In the genomic region with DNA sequence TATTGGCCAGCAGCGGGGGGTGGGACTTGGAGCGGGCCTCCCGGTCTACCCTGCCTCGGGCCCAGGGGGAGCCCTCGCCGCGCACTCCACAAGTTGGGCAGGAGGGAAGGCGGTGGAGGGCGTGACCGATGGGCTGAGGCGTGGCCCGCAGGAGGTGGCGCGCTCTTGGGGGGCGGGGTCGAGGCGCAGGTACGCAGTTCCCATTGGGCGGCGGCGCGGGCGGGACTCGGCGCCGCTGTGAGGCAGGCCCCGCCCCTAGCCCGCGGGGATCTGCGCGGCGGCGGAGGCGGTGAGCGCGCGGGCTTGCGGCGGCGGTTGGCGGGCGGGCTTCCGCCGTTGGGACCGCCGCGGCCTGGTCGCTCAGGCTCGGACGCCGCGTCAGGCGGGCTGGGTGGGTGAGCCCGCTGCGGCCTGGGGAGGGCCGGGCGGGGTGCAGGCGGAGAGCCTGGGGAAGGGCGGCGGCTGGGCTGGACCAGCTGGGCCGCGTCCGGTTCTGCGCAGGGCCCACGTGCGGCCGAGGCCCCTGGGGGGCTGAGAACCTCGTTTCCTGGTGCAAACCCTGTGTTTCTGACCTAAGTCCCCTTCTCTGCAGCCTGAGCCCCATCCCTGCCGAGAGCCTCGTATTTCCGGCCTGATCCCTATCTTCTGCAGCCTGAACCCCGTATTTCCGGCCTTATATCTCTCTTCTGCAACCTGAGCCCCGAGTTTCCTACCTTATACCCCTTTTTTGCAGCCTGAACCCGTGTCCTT, we compare ENCODE assay signal across 8 mouse cellular contexts. TPM values are rescaled to one million over a fixed set of nuclear protein-coding genes. Genes with fewer than 3 reads are reported as not detected.
DNase-seq lines count a peak whose midpoint lies in the region; ATAC-seq and TF ChIP-seq lines count a peak whose summit lies in the region.

A gene (plus strand): TSS at position 19 of the 750 bp plus-strand sequence.

- no peaks in the 10 kb centered on the region for H3K79me2 ChIP-seq in liver, adult 2 months (ENCODE audit: control insufficient read depth, insufficient read depth, low read length)
- peaks cover 21% of the 10 kb centered on the region for H3K79me2 ChIP-seq in myocyte (ENCODE audit: control insufficient read depth, insufficient read depth)

- H3K4me3 ChIP-seq in erythroblast, embryonic 14.5 days (replicated peaks): peak within 1 kb of the TSS; percentile 84
- peak within 1 kb of the TSS; percentile 93 for H3K4me3 ChIP-seq in heart, embryonic 11.5 days (ENCODE audit: low read depth, low read length)
- peak within 1 kb of the TSS; percentile 73 for H3K4me3 ChIP-seq in kidney, embryonic 16.5 days (ENCODE audit: low read length)
- peak within 1 kb of the TSS; percentile 80 for H3K4me3 ChIP-seq in liver, adult 2 months (ENCODE audit: insufficient read depth, low read depth, low read length)
- peak within 1 kb of the TSS; percentile 33 for H3K4me3 ChIP-seq in myocyte
- H3K4me3 ChIP-seq in stomach, embryonic 15.5 days (replicated peaks): peak within 1 kb of the TSS; percentile 92

- H3K4me2 ChIP-seq in heart, embryonic 11.5 days: peak within 1 kb of the TSS; percentile 80
- peak within 1 kb of the TSS; percentile 84 for H3K4me2 ChIP-seq in kidney, embryonic 16.5 days (replicated peaks; ENCODE audit: low read depth, low read length)
- peak within 1 kb of the TSS; percentile 98 for H3K4me2 ChIP-seq in myocyte (ENCODE audit: low read depth)
- peak within 1 kb of the TSS; percentile 80 for H3K4me2 ChIP-seq in stomach, embryonic 15.5 days

- under 1% methylated on average over 56 of the region's 75 CpGs for WGBS in heart, embryonic 11.5 days (ENCODE audit: insufficient replicate concordance)
- under 1% methylated on average over 59 of the region's 75 CpGs for WGBS in kidney, embryonic 16.5 days
- WGBS in liver, adult 2 months: under 1% methylated on average over 66 of the region's 75 CpGs
- under 1% methylated on average over 65 of the region's 75 CpGs for WGBS in stomach, embryonic 15.5 days

- no peaks in the 10 kb centered on the region for H3K9me3 ChIP-seq in erythroblast, embryonic 14.5 days (ENCODE audit: control insufficient read depth, low read length)
- H3K9me3 ChIP-seq in heart, embryonic 11.5 days (replicated peaks; ENCODE audit: control insufficient read depth, low read length): no peaks in the 10 kb centered on the region
- H3K9me3 ChIP-seq in kidney, embryonic 16.5 days (ENCODE audit: low read length): no peaks in the 10 kb centered on the region
- no peaks in the 10 kb centered on the region for H3K9me3 ChIP-seq in stomach, embryonic 15.5 days

- ATAC-seq in heart, embryonic 11.5 days (replicated peaks; ENCODE audit: insufficient number of reproducible peaks, low FRiP score, low TSS enrichment): peak; percentile 100
- ATAC-seq in kidney, embryonic 16.5 days (ENCODE audit: low FRiP score, low TSS enrichment): peak; percentile 99
- peak; percentile 99 for ATAC-seq in stomach, embryonic 15.5 days (ENCODE audit: insufficient read depth, low FRiP score, low read depth)

- peak; percentile 98 for DNase-seq in CD4-positive helper T cell, adult 2 months (ENCODE audit: low read depth, low spot score)
- DNase-seq in brain, embryonic 14.5 days (ENCODE audit: low read depth): peak; percentile 100
- DNase-seq in liver, adult 2 months (ENCODE audit: extremely low read depth, low read depth, low spot score): peak; percentile 92

- peak; percentile 97 for TF ChIP-seq POLR2A in brain, embryonic 14.5 days (IDR thresholded peaks at IDR 0.05; ENCODE audit: borderline replicate concordance, extremely low read depth, insufficient read depth, insufficient read length, poor library complexity, severe bottlenecking)
- TF ChIP-seq POLR2A in liver, adult 2 months (IDR thresholded peaks at IDR 0.05; ENCODE audit: extremely low read depth, insufficient read depth, low read length): 0 out of 2 replicates have a peak, but pooled peaks have one; percentile 26
- TF ChIP-seq POLR2A in myocyte (IDR thresholded peaks at IDR 0.05; ENCODE audit: insufficient read length, low read depth): peak; percentile 75

- TF ChIP-seq CTCF in brain, embryonic 14.5 days (IDR thresholded peaks at IDR 0.05; ENCODE audit: borderline replicate concordance, extremely low read depth, insufficient read depth, insufficient read length): peak; percentile 63; the same call in 1 of the 2 replicates
- TF ChIP-seq CTCF in liver, adult 2 months (IDR thresholded peaks at IDR 0.05; ENCODE audit: low read depth, low read length): peak; percentile 57

- peak within 1 kb of the TSS; percentile 97 for H3K27ac ChIP-seq in heart, embryonic 11.5 days (ENCODE audit: low read depth, low read length)
- peak within 1 kb of the TSS; percentile 88 for H3K27ac ChIP-seq in kidney, embryonic 16.5 days (ENCODE audit: low read length)
- peak within 1 kb of the TSS; percentile 32; the same call in 1 of the 2 replicates for H3K27ac ChIP-seq in liver, adult 2 months (replicated peaks; ENCODE audit: insufficient read depth, low read depth, low read length)
- peak within 1 kb of the TSS; percentile 94 for H3K27ac ChIP-seq in stomach, embryonic 15.5 days

- peak within 1 kb of the TSS; percentile 93 for H3K9ac ChIP-seq in heart, embryonic 11.5 days (ENCODE audit: low read depth, low read length)
- H3K9ac ChIP-seq in kidney, embryonic 16.5 days (replicated peaks; ENCODE audit: low read length): peak within 1 kb of the TSS; percentile 93
- peak within 1 kb of the TSS; percentile 83 for H3K9ac ChIP-seq in liver, adult 2 months (ENCODE audit: low read depth, low read length)
- peak within 1 kb of the TSS; percentile 80 for H3K9ac ChIP-seq in stomach, embryonic 15.5 days

- H3K4me1 ChIP-seq in erythroblast, embryonic 14.5 days (ENCODE audit: control insufficient read depth): peaks cover 37% of the 10 kb centered on the region
- H3K4me1 ChIP-seq in heart, embryonic 11.5 days (ENCODE audit: control insufficient read depth, insufficient read depth, low read length): peaks cover 15% of the 10 kb centered on the region
- H3K4me1 ChIP-seq in kidney, embryonic 16.5 days (ENCODE audit: insufficient read depth, low read length): peaks cover 35% of the 10 kb centered on the region
- peaks cover 4% of the 10 kb centered on the region; the same call in 1 of the 2 replicates for H3K4me1 ChIP-seq in liver, adult 2 months (ENCODE audit: control insufficient read depth, insufficient read depth, low read length)
- peaks cover 26% of the 10 kb centered on the region for H3K4me1 ChIP-seq in stomach, embryonic 15.5 days

- H3ac ChIP-seq in myocyte (ENCODE audit: control insufficient read depth, insufficient read length): peak within 1 kb of the TSS; percentile 14

- H3K27me3 ChIP-seq in erythroblast, embryonic 14.5 days (ENCODE audit: control insufficient read depth): peaks cover 8% of the 10 kb centered on the region
- no peaks in the 10 kb centered on the region for H3K27me3 ChIP-seq in heart, embryonic 11.5 days (ENCODE audit: control insufficient read depth, insufficient read depth, low read length)
- H3K27me3 ChIP-seq in kidney, embryonic 16.5 days (ENCODE audit: insufficient read depth, low read length): no peaks in the 10 kb centered on the region
- H3K27me3 ChIP-seq in liver, adult 2 months (ENCODE audit: control insufficient read depth, insufficient read depth, low read length): no peaks in the 10 kb centered on the region
- no peaks in the 10 kb centered on the region for H3K27me3 ChIP-seq in myocyte (ENCODE audit: control insufficient read depth, insufficient read depth, insufficient read length)
- no peaks in the 10 kb centered on the region for H3K27me3 ChIP-seq in stomach, embryonic 15.5 days (replicated peaks)

- H3K36me3 ChIP-seq in erythroblast, embryonic 14.5 days (ENCODE audit: control insufficient read depth): peaks cover 37% of the 10 kb centered on the region
- peaks cover 8% of the 10 kb centered on the region; the same call in 1 of the 2 replicates for H3K36me3 ChIP-seq in heart, embryonic 11.5 days (ENCODE audit: control insufficient read depth, insufficient read depth, low read length)
- H3K36me3 ChIP-seq in kidney, embryonic 16.5 days (ENCODE audit: insufficient read depth, low read length): peaks cover 16% of the 10 kb centered on the region
- no peaks in the 10 kb centered on the region for H3K36me3 ChIP-seq in liver, adult 2 months (ENCODE audit: control insufficient read depth, insufficient read depth, low read length)
- H3K36me3 ChIP-seq in myocyte (ENCODE audit: control insufficient read depth, insufficient read depth): peaks cover 14% of the 10 kb centered on the region
- peaks cover 19% of the 10 kb centered on the region for H3K36me3 ChIP-seq in stomach, embryonic 15.5 days

TF ChIP-seq in myocyte, 11 proteins besides CTCF, POLR2A, EP300 and RAD21:
- TF ChIP-seq POLR2AphosphoS2 (IDR thresholded peaks at IDR 0.05; ENCODE audit: insufficient read length, low read depth) (peak; percentile 82), SRF (IDR thresholded peaks at IDR 0.05; ENCODE audit: control insufficient read depth, insufficient read length, low read depth) (peak; percentile 39), TCF3 (IDR thresholded peaks at IDR 0.05; ENCODE audit: insufficient read length, low read depth) (peak; percentile 3), REST (IDR thresholded peaks at IDR 0.05; ENCODE audit: insufficient read depth, insufficient read length) (no peak), CEBPB (IDR thresholded peaks at IDR 0.05; ENCODE audit: insufficient read depth, poor library complexity, severe bottlenecking) (no peak), MYOD1 (IDR thresholded peaks at IDR 0.05; ENCODE audit: control insufficient read depth in 1 of 3, insufficient read length in 2 of 3, low read depth in 2 of 3) (peak in 1 of 3 experiments; percentile 6), E2F4 (IDR thresholded peaks at IDR 0.05; ENCODE audit: insufficient read depth) (no peak), USF1 (IDR thresholded peaks at IDR 0.05; ENCODE audit: low read depth) (no peak), TCF12 (IDR thresholded peaks at IDR 0.05; ENCODE audit: insufficient read depth, poor library complexity, severe bottlenecking) (no peak), MAX (IDR thresholded peaks at IDR 0.05; ENCODE audit: low read depth) (no peak), MYOG (IDR thresholded peaks at IDR 0.05; ENCODE audit: control insufficient read depth in 1 of 3, insufficient read depth in 1 of 3, insufficient read length in 2 of 3, low read depth in 2 of 3) (peak in 1 of 3 experiments; percentile 2)

RNA-seq across cellular contexts. Expression of the gene that starts here (rescaled TPM):
- polyA plus RNA-seq in brain, embryonic 14.5 days (2012; rRNA removed): 59.1 and 61.2 TPM in 2 replicates
- 4.2 and 4.7 TPM in 2 replicates for polyA plus RNA-seq in erythroblast, embryonic 14.5 days (2012)
- 34.6 and 38.2 TPM in 2 replicates for polyA plus RNA-seq in heart, embryonic 11.5 days (2014; fragmentation: Nextera tagmentation; extraction: Ambion mirVana)
- 72.2 and 74.6 TPM in 2 replicates for polyA plus RNA-seq in kidney, embryonic 16.5 days (2015; fragmentation: Nextera tagmentation; extraction: Ambion mirVana)
- total RNA-seq in liver, adult 2 months (2014; rRNA removed): 7.1 and 8.7 TPM in 2 replicates
- polyA plus RNA-seq in liver, adult 2 months (2012; rRNA removed): 8.4 and 10.1 TPM in 2 replicates
- polyA plus RNA-seq in myocyte (2012; fragmentation: generic; extraction: Trizol): 30.7 TPM
- 58.6 and 66.5 TPM in 2 replicates for polyA plus RNA-seq in stomach, embryonic 15.5 days (2015; fragmentation: Nextera tagmentation; extraction: Ambion mirVana)

Comparison
In these comparisons a context has a peak if more than half of its experiments do, and no peak if none do; other contexts are left out.
1. Peak in every context shown above with its lines: DNase-seq, ATAC-seq, H3K4me3 ChIP-seq and H3K27ac ChIP-seq.
2. POLR2A ChIP-seq: peak in every context shown above with its lines; median percentile 97 in brain, embryonic 14.5 days; 75 in myocyte; 26 in liver, adult 2 months.
3. H3K4me3 ChIP-seq: peak in every context shown above with its lines; median percentile 93 in heart, embryonic 11.5 days; 92 in stomach, embryonic 15.5 days; 84 in erythroblast, embryonic 14.5 days; 80 in liver, adult 2 months; 73 in kidney, embryonic 16.5 days; 33 in myocyte.
4. H3K27ac ChIP-seq: peak in every context shown above with its lines; median percentile 97 in heart, embryonic 11.5 days; 94 in stomach, embryonic 15.5 days; 88 in kidney, embryonic 16.5 days; 32 in liver, adult 2 months.